Mouse (Mus musculus) small intestine, adult 2 months (tissue): ENCODE data around the gene Il18r1. TPM values are rescaled to one million over a fixed set of nuclear protein-coding genes. Genes with fewer than 3 reads are reported as not detected.
A peak's percentile ranks its signal among the peaks of the same experiment; 100 is the strongest.

Experiments
- H3K27ac ChIP-seq: fragments of 200-500 bp; 2 replicates; pipeline ENCODE4 v1.5.1; 2012; ENCODE audit warnings: low read depth, low read length, control low read depth, inconsistent platforms; ENCODE audit not compliant: insufficient read depth
- H3K27me3 ChIP-seq: fragments of 200-500 bp; 2 replicates; pipeline ENCODE4 v1.6.1; 2012; ENCODE audit warnings: mild to moderate bottlenecking, moderate library complexity, low read length, inconsistent platforms; ENCODE audit not compliant: control insufficient read depth, insufficient read depth
- H3K36me3 ChIP-seq: fragments of 200-500 bp; 2 replicates; pipeline ENCODE4 v1.6.1; 2012; ENCODE audit warnings: mild to moderate bottlenecking, low read length, control low read depth, inconsistent platforms; ENCODE audit not compliant: control insufficient read depth, insufficient read depth
- H3K4me1 ChIP-seq: fragments of 200-500 bp; 2 replicates; pipeline ENCODE4 v1.6.1; 2012; ENCODE audit warnings: low read length, inconsistent platforms, mixed read lengths; ENCODE audit not compliant: control insufficient read depth, insufficient read depth, insufficient read length
- H3K4me3 ChIP-seq: fragments of 200-500 bp; 2 replicates; pipeline ENCODE4 v1.5.1; 2012; ENCODE audit warnings: low read depth, mild to moderate bottlenecking, control low read depth, inconsistent platforms, low read length, moderate library complexity
- CTCF ChIP-seq: fragments of 200-500 bp; IDR thresholded peaks from 2 replicates; pipeline ENCODE4 v1.5.1; 2012; ENCODE audit warnings: low read depth, mild to moderate bottlenecking, control low read depth, inconsistent platforms, low read length, moderate library complexity, mixed read lengths; ENCODE audit not compliant: insufficient replicate concordance, insufficient read length; ENCODE audit errors: extremely low read depth
- POLR2A ChIP-seq: fragments of 200-500 bp; IDR thresholded peaks from 2 replicates; pipeline ENCODE4 v1.6.1; 2012; ENCODE audit warnings: low read depth, mild to moderate bottlenecking, control low read depth, inconsistent platforms, low read length, moderate library complexity
- WGBS: fragments of 180-500 bp; shearing (Covaris S2); methylation state at CpG from one replicate; pipeline ENCODE4 v1.1.7; 2018; 5-methylcytosine and 5-hydroxymethylcytosine counted together
- polyA plus RNA-seq: library from polyadenylated mRNA; depleted of rRNA; stranded (reverse); fragments of >200 nt; gene quantifications from 2 replicates; pipeline ENCODE4 v1.2.3, GENCODE M21; 2012

Il18r1 gene
- polyA plus RNA-seq, 1 experiment = 0.27 TPM

GRCm38 (mm10) chr1:40468805-40469204 is 3.5 kb downstream of the Il18r1 start:
- Histone ChIP-seq H3K27ac (no peak overlapping the region), H3K36me3 (no peaks in the 10 kb centered on the region), H3K4me1 (peaks cover 3% of the 10 kb centered on the region; the same call in 1 of the 2 replicates), H3K4me3 (no peak overlapping the region), H3K27me3 (no peaks in the 10 kb centered on the region)
- 65% methylated on average over 2 of the region's 2 CpGs for WGBS
- TF ChIP-seq CTCF = no peak
- TF ChIP-seq POLR2A = no peak

DNA sequence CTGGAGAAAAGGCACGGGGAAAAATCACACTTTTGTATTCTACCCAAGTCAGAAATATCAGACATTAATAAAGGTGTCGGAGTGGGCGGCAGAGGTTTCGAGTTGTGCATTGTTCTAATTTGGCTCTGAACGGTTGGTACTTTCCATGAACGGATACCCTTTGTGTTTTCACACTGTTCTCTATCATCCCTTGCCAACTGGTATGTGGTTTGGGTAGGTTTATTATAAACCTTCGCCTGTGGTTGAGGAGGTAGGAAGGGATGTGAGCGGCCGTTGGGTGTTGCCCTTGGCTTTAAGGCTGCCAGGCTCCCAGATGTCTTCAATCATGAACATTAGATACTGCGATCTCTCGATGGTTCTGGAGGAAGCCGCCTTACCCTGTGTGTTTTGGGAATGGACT is 4.5 kb downstream of the Il18r1 start:
- Histone ChIP-seq H3K4me3 (no peak overlapping the region), H3K4me1 (peaks cover 3% of the 10 kb centered on the region; the same call in 1 of the 2 replicates), H3K27me3 (no peaks in the 10 kb centered on the region), H3K36me3 (no peaks in the 10 kb centered on the region), H3K27ac (no peak overlapping the region)
- WGBS = 80% methylated on average over 12 of the region's 12 CpGs
- TF ChIP-seq CTCF (no peak), POLR2A (no peak)

GRCm38 (mm10) chr1:40472401-40472800 is 7.0 kb downstream of the Il18r1 start:
- TF ChIP-seq CTCF (no peak), POLR2A (no peak)
- H3K27ac ChIP-seq = no peak overlapping the region
- no peaks in the 10 kb centered on the region for H3K27me3 ChIP-seq
- H3K4me3 ChIP-seq = no peak overlapping the region
- 0 out of 2 replicates have a peak, but pooled peaks cover 2% of the 10 kb centered on the region for H3K4me1 ChIP-seq
- WGBS = 85% methylated on average over 1 of the region's 1 CpGs
- H3K36me3 ChIP-seq = no peaks in the 10 kb centered on the region

GRCm38 (mm10) chr1:40473640-40474039 is 8.3 kb downstream of the Il18r1 start:
- H3K4me1 ChIP-seq = 0 out of 2 replicates have a peak, but pooled peaks cover 2% of the 10 kb centered on the region
- TF ChIP-seq POLR2A (no peak), CTCF (no peak)
- H3K27me3 ChIP-seq = no peaks in the 10 kb centered on the region
- no peak overlapping the region for H3K4me3 ChIP-seq
- H3K27ac ChIP-seq = no peak overlapping the region
- no peaks in the 10 kb centered on the region for H3K36me3 ChIP-seq
- WGBS = 79% methylated on average over 4 of the region's 4 CpGs

DNA sequence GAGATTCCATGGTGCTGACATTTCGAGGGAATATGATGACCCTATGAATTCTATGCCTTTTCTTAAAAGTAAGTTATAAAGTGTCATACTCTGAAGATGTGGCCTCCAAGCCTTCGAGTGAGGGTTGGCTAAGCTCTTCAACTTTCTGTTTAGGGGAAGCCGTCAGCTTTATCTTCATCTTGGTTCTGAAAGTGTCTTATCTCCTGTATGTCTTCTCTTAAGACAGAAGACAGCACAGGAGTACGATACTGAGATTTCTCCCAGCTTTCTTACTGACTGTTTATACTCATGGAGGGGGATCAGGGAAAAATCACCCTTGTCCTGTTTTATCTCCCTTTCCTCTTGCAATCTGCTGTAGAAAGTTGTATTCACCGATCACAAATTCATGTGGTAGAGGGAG is 9.0 kb downstream of the Il18r1 start:
- Histone ChIP-seq H3K4me1 (0 out of 2 replicates have a peak, but pooled peaks cover 2% of the 10 kb centered on the region), H3K27ac (no peak overlapping the region), H3K4me3 (no peak overlapping the region), H3K27me3 (no peaks in the 10 kb centered on the region), H3K36me3 (no peaks in the 10 kb centered on the region)
- TF ChIP-seq CTCF (no peak), POLR2A (no peak)
- 70% methylated on average over 5 of the region's 5 CpGs for WGBS

DNA sequence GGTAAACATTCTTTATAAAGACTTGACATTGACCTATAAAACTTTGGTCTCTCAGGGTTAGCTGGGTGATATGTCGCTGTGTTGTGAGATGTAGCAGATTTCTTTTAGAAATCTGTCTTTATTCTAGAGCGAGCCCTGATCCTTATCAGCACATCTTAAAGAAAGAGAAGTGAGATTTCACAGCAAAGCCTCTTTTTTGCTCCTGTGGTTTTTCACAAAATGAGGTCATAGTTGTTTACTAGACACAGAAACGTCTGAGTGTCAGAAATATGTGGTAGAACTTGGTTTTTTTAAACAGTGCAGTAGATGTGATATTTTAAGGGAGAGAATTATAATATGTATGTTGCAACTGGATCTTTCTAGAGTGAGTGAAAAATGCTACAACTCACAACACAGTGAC is 10.3 kb downstream of the Il18r1 start:
- 49% methylated on average over 3 of the region's 3 CpGs for WGBS
- Histone ChIP-seq H3K36me3 (no peaks in the 10 kb centered on the region), H3K4me3 (no peak overlapping the region), H3K27ac (peak overlapping the region; percentile 59; the same call in 1 of the 2 replicates), H3K4me1 (0 out of 2 replicates have a peak, but pooled peaks cover 2% of the 10 kb centered on the region), H3K27me3 (no peaks in the 10 kb centered on the region)
- no peak for TF ChIP-seq CTCF

GRCm38 (mm10) chr1:40476756-40477155 is 11.4 kb downstream of the Il18r1 start:
- no peaks in the 10 kb centered on the region for H3K27me3 ChIP-seq
- TF ChIP-seq POLR2A = no peak
- no peak for TF ChIP-seq CTCF
- 60% methylated on average over 4 of the region's 4 CpGs for whole genome bisulfite sequencing
- H3K4me1 ChIP-seq = 0 out of 2 replicates have a peak, but pooled peaks cover 2% of the 10 kb centered on the region
- no peak overlapping the region; the same call in 1 of the 2 replicates for H3K27ac ChIP-seq
- H3K4me3 ChIP-seq = no peak overlapping the region
- no peaks in the 10 kb centered on the region for H3K36me3 ChIP-seq
